Mouse (Mus musculus): ENCODE measurements around the gene Mob3c.
A peak's percentile ranks its signal among the peaks of the same experiment; 100 is the strongest.

Gene Mob3c

GRCm38 (mm10) chr4:115827888-115828571, at the start of gene Mob3c:
TSS of gene Mob3c (plus strand) at chr4:115828092.
- peak; percentile 61 to 65 for DNase-seq

- no peak for DNase-seq
Observed at GRCm38 (mm10) chr4:115780269-115780668, 47.6 kb upstream of the Mob3c start.

- no peak for DNase-seq
Observed at GRCm38 (mm10) chr4:115780918-115781317, 47.0 kb upstream of the Mob3c start, which contains the start of gene Tex38. TSS of gene Tex38 (minus strand) at chr4:115781018.

- DNase-seq = no peak
Observed at GRCm38 (mm10) chr4:115782026-115782805, 45.7 kb upstream of the Mob3c start.

- peak; percentile 82 to 83 for DNase-seq
Observed at GRCm38 (mm10) chr4:115784769-115785510, 43.0 kb upstream of the Mob3c start, which contains the start of gene Atpaf1. TSS of gene Atpaf1 (plus strand) at chr4:115784812.

- DNase-seq = no peak
Observed at GRCm38 (mm10) chr4:115785511-115786034, 42.3 kb upstream of the Mob3c start.

- DNase-seq = no peak
Observed at GRCm38 (mm10) chr4:115790864-115791263, 37.0 kb upstream of the Mob3c start.

GRCm38 (mm10) chr4:115795360-115795759, 32.5 kb upstream of the Mob3c start:
- DNase-seq = no peak

- no peak for DNase-seq
Observed at GRCm38 (mm10) chr4:115799981-115800380, 27.9 kb upstream of the Mob3c start.

- no peak for DNase-seq
Observed at GRCm38 (mm10) chr4:115812326-115812725, 15.6 kb upstream of the Mob3c start.

- no peak for DNase-seq
Observed at GRCm38 (mm10) chr4:115815606-115816005, 12.3 kb upstream of the Mob3c start.

- DNase-seq = no peak
Observed at GRCm38 (mm10) chr4:115820199-115820598, 7.7 kb upstream of the Mob3c start.

GRCm38 (mm10) chr4:115820944-115821343, 6.9 kb upstream of the Mob3c start:
- no peak for DNase-seq

- no peak for DNase-seq
Observed at GRCm38 (mm10) chr4:115821431-115821830, 6.5 kb upstream of the Mob3c start.

GRCm38 (mm10) chr4:115821928-115822327, 6.0 kb upstream of the Mob3c start:
- no peak for DNase-seq

GRCm38 (mm10) chr4:115824178-115824577, 3.7 kb upstream of the Mob3c start:
- no peak for DNase-seq

- no peak for DNase-seq
Observed at GRCm38 (mm10) chr4:115825271-115825670, 2.6 kb upstream of the Mob3c start.

- DNase-seq = no peak
Observed at GRCm38 (mm10) chr4:115827066-115827465, 826 bp upstream of the Mob3c start.

GRCm38 (mm10) chr4:115827535-115827887, 381 bp upstream of the Mob3c start:
- DNase-seq = no peak

- DNase-seq = no peak
Observed at GRCm38 (mm10) chr4:115828572-115828902, 645 bp downstream of the Mob3c start.

GRCm38 (mm10) chr4:115830491-115830890, 2.6 kb downstream of the Mob3c start:
- no peak for DNase-seq

GRCm38 (mm10) chr4:115831221-115831620, 3.3 kb downstream of the Mob3c start:
- DNase-seq = no peak

- no peak for DNase-seq
Observed at GRCm38 (mm10) chr4:115832040-115832439, 4.1 kb downstream of the Mob3c start.
